ENCODE assay signal across 10 mouse cellular contexts in the genomic region with DNA sequence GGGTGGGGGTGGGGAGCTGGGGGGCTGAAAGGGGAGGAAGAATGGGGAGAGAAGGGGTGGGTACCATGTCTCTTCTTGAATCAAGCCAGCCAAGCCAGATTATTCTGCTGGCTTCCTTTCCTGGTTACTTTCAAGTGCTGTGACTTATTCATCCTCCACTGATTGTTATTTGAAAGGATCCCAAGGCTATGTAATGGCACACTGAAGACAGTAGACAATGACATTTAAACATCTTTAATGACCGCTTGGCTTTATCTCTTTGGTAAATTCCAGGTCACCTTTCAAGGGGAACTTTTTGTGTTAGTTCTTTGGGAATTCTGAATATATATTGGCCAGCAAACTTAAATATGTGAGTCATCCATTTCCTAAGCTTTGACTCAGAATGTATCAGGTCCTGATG. TPM values are rescaled to one million over a fixed set of nuclear protein-coding genes. Genes with fewer than 3 reads are reported as not detected.
DNase-seq lines count a peak whose midpoint lies in the region; ATAC-seq and TF ChIP-seq lines count a peak whose summit lies in the region.
"Had no signal": no experiment of that assay in that cellular context is flagged by ENCODE, and none has a peak within 500 bp of the region (broad histone marks: within the 10 kb centered on the region; RNA-seq: fewer than 3 reads in every experiment).

No protein-coding gene starts in this region.

- H3K4me1 ChIP-seq in forebrain, embryonic 10.5 days, result peaks cover 40% of the 10 kb centered on the region
- 0 out of 2 replicates have a peak, but pooled peaks cover 3% of the 10 kb centered on the region for H3K4me1 ChIP-seq in forebrain, embryonic 11.5 days (replicated peaks; ENCODE audit: control insufficient read depth, insufficient read depth, low read length)
- H3K4me1 ChIP-seq in kidney, postnatal 0 days (replicated peaks; ENCODE audit: insufficient read depth, low read length), result 0 out of 2 replicates have a peak, but pooled peaks cover 3% of the 10 kb centered on the region
- 0 out of 2 replicates have a peak, but pooled peaks cover 7% of the 10 kb centered on the region for H3K4me1 ChIP-seq in embryonic facial prominence, embryonic 15.5 days
- H3K4me1 ChIP-seq in limb, embryonic 15.5 days, result peaks cover 6% of the 10 kb centered on the region; the same call in 1 of the 2 replicates

- peaks cover 51% of the 10 kb centered on the region for H3K27me3 ChIP-seq in forebrain, embryonic 10.5 days (ENCODE audit: poor library complexity, severe bottlenecking)
- H3K27me3 ChIP-seq in forebrain, embryonic 11.5 days (ENCODE audit: control insufficient read depth, insufficient read depth, low read length), result peaks cover 19% of the 10 kb centered on the region
- no peaks in the 10 kb centered on the region for H3K27me3 ChIP-seq in kidney, postnatal 0 days (ENCODE audit: insufficient read depth, low read length)
- no peaks in the 10 kb centered on the region for H3K27me3 ChIP-seq in embryonic facial prominence, embryonic 15.5 days
- H3K27me3 ChIP-seq in limb, embryonic 15.5 days, result 0 out of 2 replicates have a peak, but pooled peaks cover 3% of the 10 kb centered on the region

- intact Hi-C loops in left cerebral cortex, postnatal 10 days (cut with DNase I), result loop anchor here (10.0 kb wide), 1 partner anchor 302 kb away; no protein-coding TSS in a partner anchor

- H3K9ac ChIP-seq in forebrain, embryonic 11.5 days (ENCODE audit: low read length), result no peak overlapping the region
- no peak overlapping the region for H3K9ac ChIP-seq in kidney, postnatal 0 days (ENCODE audit: low read depth, low read length)
- H3K9ac ChIP-seq in embryonic facial prominence, embryonic 15.5 days, result no peak overlapping the region
- H3K9ac ChIP-seq in limb, embryonic 15.5 days, result no peak overlapping the region

- no peaks in the 10 kb centered on the region for H3K36me3 ChIP-seq in forebrain, embryonic 10.5 days (replicated peaks)
- no peaks in the 10 kb centered on the region for H3K36me3 ChIP-seq in forebrain, embryonic 11.5 days (ENCODE audit: control insufficient read depth, insufficient read depth, low read length)
- no peaks in the 10 kb centered on the region for H3K36me3 ChIP-seq in kidney, postnatal 0 days (ENCODE audit: insufficient read depth, low read length)
- H3K36me3 ChIP-seq in embryonic facial prominence, embryonic 15.5 days, result no peaks in the 10 kb centered on the region
- H3K36me3 ChIP-seq in limb, embryonic 15.5 days, result no peaks in the 10 kb centered on the region

- H3K4me3 ChIP-seq in forebrain, embryonic 10.5 days, result peak overlapping the region; percentile 63; the same call in 1 of the 2 replicates
- H3K4me3 ChIP-seq in forebrain, embryonic 11.5 days (ENCODE audit: low read depth, low read length), result no peak overlapping the region
- H3K4me3 ChIP-seq in kidney, postnatal 0 days (replicated peaks; ENCODE audit: low read depth, low read length), result peak overlapping the region; percentile 50; the same call in 1 of the 2 replicates
- peak overlapping the region; percentile 59 for H3K4me3 ChIP-seq in embryonic facial prominence, embryonic 15.5 days (replicated peaks)
- H3K4me3 ChIP-seq in limb, embryonic 15.5 days, result peak overlapping the region; percentile 59

- no peak for TF ChIP-seq CTCF in kidney, postnatal 0 days (IDR thresholded peaks at IDR 0.05; ENCODE audit: low read depth)

- H3K27ac ChIP-seq in forebrain, embryonic 10.5 days, result no peak overlapping the region
- H3K27ac ChIP-seq in forebrain, embryonic 11.5 days (ENCODE audit: low read depth, low read length), result no peak overlapping the region
- H3K27ac ChIP-seq in kidney, postnatal 0 days, result no peak overlapping the region
- peak overlapping the region; percentile 90 for H3K27ac ChIP-seq in embryonic facial prominence, embryonic 15.5 days (replicated peaks)
- no peak overlapping the region; the same call in 1 of the 2 replicates for H3K27ac ChIP-seq in limb, embryonic 15.5 days

- no peak overlapping the region for H3K4me2 ChIP-seq in forebrain, embryonic 11.5 days (ENCODE audit: low read depth, low read length, severe bottlenecking)
- H3K4me2 ChIP-seq in kidney, postnatal 0 days (ENCODE audit: low read length), result peak overlapping the region; percentile 87
- peak overlapping the region; percentile 83 for H3K4me2 ChIP-seq in embryonic facial prominence, embryonic 15.5 days (replicated peaks)
- H3K4me2 ChIP-seq in limb, embryonic 15.5 days, result peak overlapping the region; percentile 86

- WGBS in forebrain, embryonic 10.5 days, result 48% methylated on average over 1 of the region's 1 CpGs
- WGBS in forebrain, embryonic 11.5 days, result 46% methylated on average over 1 of the region's 1 CpGs
- WGBS in kidney, postnatal 0 days, result 49% methylated on average over 1 of the region's 1 CpGs
- 58% methylated on average over 1 of the region's 1 CpGs for WGBS in embryonic facial prominence, embryonic 15.5 days
- 44% methylated on average over 1 of the region's 1 CpGs for WGBS in limb, embryonic 15.5 days

- no peak for DNase-seq in forebrain, embryonic 10.5 days (ENCODE audit: extremely low spot score, low spot score)
- DNase-seq in forebrain, embryonic 11.5 days (ENCODE audit: low spot score), result no peak
- no peak for DNase-seq in kidney, postnatal 0 days (ENCODE audit: low spot score)
- no peak for DNase-seq in kidney, adult 8-10 months
- DNase-seq in right cerebral cortex, adult 18-20 months, result no peak
- no peak for DNase-seq in left cerebral cortex, postnatal 10 days (ENCODE audit: extremely low spot score in 1 of 2, low spot score in 2 of 2)
- DNase-seq: liver had no signal

- ATAC-seq in forebrain, embryonic 11.5 days (replicated peaks; ENCODE audit: low FRiP score), result no peak
- ATAC-seq in kidney, postnatal 0 days (replicated peaks; ENCODE audit: low FRiP score, low read depth), result no peak
- no peak for ATAC-seq in embryonic facial prominence, embryonic 15.5 days (ENCODE audit: insufficient number of reproducible peaks, low FRiP score, low TSS enrichment, low read depth)
- ATAC-seq in limb, embryonic 15.5 days (ENCODE audit: insufficient number of reproducible peaks, low FRiP score, low TSS enrichment, low read depth), result no peak

- no peaks in the 10 kb centered on the region for H3K9me3 ChIP-seq in forebrain, embryonic 10.5 days
- H3K9me3 ChIP-seq in forebrain, embryonic 11.5 days (ENCODE audit: control insufficient read depth, low read length), result no peaks in the 10 kb centered on the region
- H3K9me3 ChIP-seq in kidney, postnatal 0 days (replicated peaks; ENCODE audit: low read length), result no peaks in the 10 kb centered on the region
- no peaks in the 10 kb centered on the region for H3K9me3 ChIP-seq in embryonic facial prominence, embryonic 15.5 days (replicated peaks)
- no peaks in the 10 kb centered on the region for H3K9me3 ChIP-seq in limb, embryonic 15.5 days

RNA-seq across cellular contexts. Expression of a gene that starts 47.1 kb away (rescaled TPM):
- 1.0 TPM in 2 replicates for polyA plus RNA-seq in forebrain, embryonic 10.5 days (2016; fragmentation: Nextera tagmentation; extraction: Ambion mirVana)
- polyA plus RNA-seq in forebrain, embryonic 11.5 days (2014; fragmentation: Nextera tagmentation; extraction: Ambion mirVana), result 0.35 and 0.37 TPM in 2 replicates
- polyA plus RNA-seq in kidney, postnatal 0 days (2015; fragmentation: Nextera tagmentation; extraction: Ambion mirVana), result 2.8 and 2.9 TPM in 2 replicates
- 10.5 and 11.8 TPM in 2 replicates for polyA plus RNA-seq in embryonic facial prominence, embryonic 15.5 days (2015; fragmentation: Nextera tagmentation; extraction: Ambion mirVana)
- 10.7 and 10.8 TPM in 2 replicates for polyA plus RNA-seq in limb, embryonic 15.5 days (2015; fragmentation: Nextera tagmentation; extraction: Ambion mirVana)
- total RNA-seq in left cerebral cortex, postnatal 10 days (2021), result 1 to 10 TPM; 5.3 to 6.3 TPM
- total RNA-seq: MEL had no signal
